Mouse (Mus musculus) lung, postnatal 36 days (tissue): ENCODE measurements around the gene Pnliprp2.

Source experiments
- DNase-seq: peaks from one replicate; pipeline ENCODE4 v3.0.0; 2022; ENCODE audit warnings: mixed read lengths

The Pnliprp2 gene

GRCm38 (mm10) chr19:58759423-58759822, at the start of gene Pnliprp2:
TSS of gene Pnliprp2 (plus strand) at chr19:58759719.
- DNase-seq, result peak; percentile 36

GRCm38 (mm10) chr19:58717925-58718324, 41.6 kb upstream of the Pnliprp2 start:
- no peak for DNase-seq

GRCm38 (mm10) chr19:58720439-58720838, 39.1 kb upstream of the Pnliprp2 start:
- no peak for DNase-seq

GRCm38 (mm10) chr19:58726551-58726950, 33.0 kb upstream of the Pnliprp2 start:
- DNase-seq, result no peak

GRCm38 (mm10) chr19:58727756-58728155, 31.8 kb upstream of the Pnliprp2 start:
- DNase-seq, result no peak

- peak; percentile 29 for DNase-seq
These were observed 31.0 kb upstream of the Pnliprp2 start, which contains the start of gene Pnliprp1 for GRCm38 (mm10) chr19:58728445-58729031. TSS of gene Pnliprp1 (plus strand) at chr19:58728887.

GRCm38 (mm10) chr19:58733216-58733615, 26.3 kb upstream of the Pnliprp2 start:
- no peak for DNase-seq

- no peak for DNase-seq
These were observed 21.4 kb upstream of the Pnliprp2 start for GRCm38 (mm10) chr19:58738111-58738510.

- no peak for DNase-seq
These were observed 18.5 kb upstream of the Pnliprp2 start for GRCm38 (mm10) chr19:58741036-58741435.

- no peak for DNase-seq
These were observed 16.8 kb upstream of the Pnliprp2 start for GRCm38 (mm10) chr19:58742711-58743110.

GRCm38 (mm10) chr19:58743736-58744135, 15.8 kb upstream of the Pnliprp2 start:
- DNase-seq, result peak; percentile 28

GRCm38 (mm10) chr19:58747498-58748000, 12.0 kb upstream of the Pnliprp2 start:
- DNase-seq, result no peak

- DNase-seq, result no peak
These were observed 8.7 kb upstream of the Pnliprp2 start for GRCm38 (mm10) chr19:58750822-58751221.

- DNase-seq, result no peak
These were observed 8.0 kb upstream of the Pnliprp2 start for GRCm38 (mm10) chr19:58751504-58751903.

GRCm38 (mm10) chr19:58758871-58759270, 648 bp upstream of the Pnliprp2 start:
- no peak for DNase-seq

GRCm38 (mm10) chr19:58762316-58762715, 2.8 kb downstream of the Pnliprp2 start:
- peak; percentile 6 for DNase-seq

- DNase-seq, result peak; percentile 46
These were observed 3.5 kb downstream of the Pnliprp2 start for GRCm38 (mm10) chr19:58762848-58763541.

GRCm38 (mm10) chr19:58767329-58767728, 7.8 kb downstream of the Pnliprp2 start:
- DNase-seq, result no peak

GRCm38 (mm10) chr19:58776461-58776860, 16.9 kb downstream of the Pnliprp2 start:
- no peak for DNase-seq

GRCm38 (mm10) chr19:58781566-58781965, 22.0 kb downstream of the Pnliprp2 start:
- no peak for DNase-seq

GRCm38 (mm10) chr19:58783938-58784337, 24.4 kb downstream of the Pnliprp2 start:
- peak; percentile 12 for DNase-seq

- no peak for DNase-seq
These were observed 29.7 kb downstream of the Pnliprp2 start for GRCm38 (mm10) chr19:58789194-58789593.

- DNase-seq, result no peak
These were observed 34.8 kb downstream of the Pnliprp2 start, which contains the start of gene 1700019N19Rik for GRCm38 (mm10) chr19:58794284-58794683. TSS of gene 1700019N19Rik (minus strand) at chr19:58794461.

- no peak for DNase-seq
These were observed 35.7 kb downstream of the Pnliprp2 start for GRCm38 (mm10) chr19:58795114-58795669.
